Mouse (Mus musculus) hindbrain, embryonic 13.5 days (tissue): ENCODE measurements around the gene Tprn. TPM values are rescaled to one million over a fixed set of nuclear protein-coding genes. Genes with fewer than 3 reads are reported as not detected.

Experiments
- ATAC-seq: fragments of 200-750 bp; cut with Nextera tagmentation; 2 replicates; pipeline ENCODE4 v1.8.0; 2017; ENCODE audit warnings: moderate TSS enrichment; ENCODE audit not compliant: low FRiP score
- H3K27ac ChIP-seq: fragments of 300-500 bp; sonication (generic); 2 replicates; pipeline ENCODE4 v1.5.1; 2015; ENCODE audit warnings: inconsistent platforms, mild to moderate bottlenecking, moderate library complexity
- H3K27me3 ChIP-seq: fragments of 300-500 bp; sonication (generic); 2 replicates; pipeline ENCODE4 v1.6.1; 2015; ENCODE audit warnings: mild to moderate bottlenecking, inconsistent platforms
- H3K36me3 ChIP-seq: fragments of 300-500 bp; sonication (generic); 2 replicates; pipeline ENCODE4 v1.6.1; 2015; ENCODE audit warnings: mild to moderate bottlenecking, inconsistent platforms
- H3K4me1 ChIP-seq: fragments of 300-500 bp; sonication (generic); replicated peaks from 2 replicates; pipeline ENCODE4 v1.6.1; 2015; ENCODE audit warnings: inconsistent platforms
- H3K4me2 ChIP-seq: fragments of 300-500 bp; sonication (generic); 2 replicates; pipeline ENCODE4 v1.6.1; 2015; ENCODE audit warnings: inconsistent platforms, mild to moderate bottlenecking, moderate library complexity
- H3K4me3 ChIP-seq: fragments of 300-500 bp; sonication (generic); 2 replicates; pipeline ENCODE4 v1.5.1; 2015; ENCODE audit warnings: mild to moderate bottlenecking, inconsistent platforms
- H3K9ac ChIP-seq: fragments of 300-500 bp; sonication (generic); 2 replicates; pipeline ENCODE4 v1.6.1; 2015; ENCODE audit warnings: mild to moderate bottlenecking, inconsistent platforms
- H3K9me3 ChIP-seq: fragments of 300-500 bp; sonication (generic); 2 replicates; pipeline ENCODE4 v1.6.1; 2016; ENCODE audit warnings: inconsistent platforms
- WGBS: fragments of 180-500 bp; shearing (Covaris S2); methylation state at CpG from one replicate; pipeline ENCODE4 v1.1.7; 2015; 5-methylcytosine and 5-hydroxymethylcytosine counted together
- polyA plus RNA-seq: library from polyadenylated mRNA; unstranded; fragments of >200 nt; fragmentation: Nextera tagmentation; extraction: Ambion mirVana; gene quantifications from 2 replicates; pipeline ENCODE4 v1.2.1, GENCODE M21; 2015

The Tprn gene
- polyA plus RNA-seq, 1 experiment from 2014 or later, result 17.6 TPM

DNA sequence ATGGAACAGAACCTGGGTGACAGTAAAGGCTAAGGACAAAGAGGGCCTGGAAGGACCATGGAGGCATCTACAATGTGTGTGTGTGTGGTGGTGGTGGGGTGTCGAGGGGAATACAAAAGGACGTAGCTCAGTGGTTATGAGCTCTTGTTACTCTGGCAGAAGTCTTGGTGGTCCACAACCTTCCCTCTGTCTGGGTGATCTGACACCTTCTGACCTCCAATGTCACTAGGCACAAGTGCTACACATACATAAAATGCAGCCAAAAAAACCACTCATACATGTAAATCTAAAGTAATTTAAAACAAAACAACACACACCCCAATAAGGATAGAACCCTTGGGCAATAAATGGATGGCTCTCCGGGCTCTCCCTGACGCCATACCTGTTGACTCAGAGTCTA is 35.0 kb upstream of the Tprn start:
- WGBS, result 88% methylated on average over 4 of the region's 4 CpGs
- no peaks in the 10 kb centered on the region for H3K9me3 ChIP-seq
- no peak overlapping the region for H3K4me3 ChIP-seq
- H3K27ac ChIP-seq, result no peak overlapping the region
- ATAC-seq, result no peak
- peaks cover 25% of the 10 kb centered on the region for H3K4me1 ChIP-seq
- H3K9ac ChIP-seq, result no peak overlapping the region
- no peak overlapping the region for H3K4me2 ChIP-seq
- peaks cover 17% of the 10 kb centered on the region; the same call in 1 of the 2 replicates for H3K27me3 ChIP-seq
- H3K36me3 ChIP-seq, result no peaks in the 10 kb centered on the region

GRCm38 (mm10) chr2:25228431-25228889 is 34.0 kb upstream of the Tprn start:
- peak overlapping the region; percentile 53; the same call in 1 of the 2 replicates for H3K9ac ChIP-seq
- peak overlapping the region; percentile 72 for H3K27ac ChIP-seq
- no peak for ATAC-seq
- H3K4me3 ChIP-seq, result peak overlapping the region; percentile 23
- no peaks in the 10 kb centered on the region for H3K9me3 ChIP-seq
- H3K4me1 ChIP-seq, result peaks cover 20% of the 10 kb centered on the region
- WGBS, result under 1% methylated on average over 7 of the region's 7 CpGs
- H3K36me3 ChIP-seq, result no peaks in the 10 kb centered on the region
- peak overlapping the region; percentile 42 for H3K4me2 ChIP-seq
- peaks cover 17% of the 10 kb centered on the region; the same call in 1 of the 2 replicates for H3K27me3 ChIP-seq

DNA sequence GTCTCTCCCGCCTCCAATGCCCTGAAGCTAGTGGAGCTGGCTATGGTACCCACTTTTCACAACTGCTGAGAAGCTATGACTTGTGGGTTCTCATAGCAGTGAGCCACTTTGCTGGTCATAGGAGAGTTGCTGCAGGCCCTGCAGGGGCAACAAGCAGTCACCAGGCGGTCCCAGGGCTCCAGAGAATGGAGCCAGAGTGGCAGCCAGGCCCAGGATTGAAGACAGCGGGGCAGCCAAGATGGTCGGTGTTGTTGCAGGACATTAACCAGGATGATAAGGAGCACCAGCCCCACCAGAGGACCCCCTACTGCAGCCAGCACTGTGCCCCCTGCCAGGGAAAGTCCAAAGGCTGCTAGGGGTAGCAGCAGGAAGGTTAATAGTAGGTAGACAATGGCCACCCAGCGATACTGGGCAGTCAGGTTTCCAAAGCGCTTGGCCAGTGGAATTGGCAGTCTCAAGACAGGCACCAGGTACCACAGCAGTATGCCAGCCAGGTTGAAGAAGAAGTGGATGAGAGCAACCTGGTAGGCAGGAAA is 33.4 kb upstream of the Tprn start:
- Histone ChIP-seq H3K27ac (0 out of 2 replicates have a peak overlapping the region, but pooled peaks have one; percentile 72), H3K9ac (no peak overlapping the region), H3K4me2 (peak overlapping the region; percentile 42), H3K9me3 (no peaks in the 10 kb centered on the region), H3K4me1 (peaks cover 16% of the 10 kb centered on the region), H3K36me3 (no peaks in the 10 kb centered on the region), H3K4me3 (no peak overlapping the region; the same call in 1 of the 2 replicates), H3K27me3 (peaks cover 19% of the 10 kb centered on the region; the same call in 1 of the 2 replicates)
- WGBS, result 68% methylated on average over 6 of the region's 6 CpGs
- ATAC-seq, result no peak

- ATAC-seq, result no peak
- Histone ChIP-seq H3K4me2 (no peak overlapping the region), H3K9me3 (no peaks in the 10 kb centered on the region), H3K9ac (no peak overlapping the region), H3K36me3 (no peaks in the 10 kb centered on the region), H3K4me3 (no peak overlapping the region), H3K4me1 (peaks cover 16% of the 10 kb centered on the region), H3K27me3 (peaks cover 24% of the 10 kb centered on the region), H3K27ac (no peak overlapping the region)
- WGBS, result 82% methylated on average over 5 of the region's 5 CpGs
These were observed 32.8 kb upstream of the Tprn start for GRCm38 (mm10) chr2:25229582-25229981.

DNA sequence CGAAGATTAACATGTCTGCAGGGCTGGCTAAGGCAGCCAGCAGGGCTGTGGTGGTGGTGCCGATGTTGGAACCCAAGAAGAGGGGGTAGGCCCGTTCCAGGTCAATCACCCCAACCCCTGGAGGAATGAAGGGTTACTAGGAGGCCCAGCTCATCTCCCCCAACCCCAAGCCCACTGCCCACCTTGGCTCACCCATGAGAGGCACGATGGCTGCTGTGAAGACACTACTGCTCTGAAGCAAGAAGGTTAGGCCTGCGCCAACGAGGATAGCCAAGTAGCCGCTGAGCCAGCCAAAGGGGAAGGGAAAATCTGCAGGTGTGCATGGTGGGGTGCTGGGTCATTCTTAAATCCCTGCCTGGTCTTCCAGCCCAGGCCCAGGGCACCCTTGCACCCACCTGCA is 31.8 kb upstream of the Tprn start:
- ATAC-seq, result no peak
- peaks cover 12% of the 10 kb centered on the region for H3K4me1 ChIP-seq
- no peak overlapping the region for H3K9ac ChIP-seq
- WGBS, result 91% methylated on average over 7 of the region's 7 CpGs
- H3K4me2 ChIP-seq, result no peak overlapping the region
- no peaks in the 10 kb centered on the region for H3K36me3 ChIP-seq
- H3K4me3 ChIP-seq, result no peak overlapping the region
- no peaks in the 10 kb centered on the region for H3K9me3 ChIP-seq
- H3K27ac ChIP-seq, result no peak overlapping the region
- H3K27me3 ChIP-seq, result peaks cover 33% of the 10 kb centered on the region

DNA sequence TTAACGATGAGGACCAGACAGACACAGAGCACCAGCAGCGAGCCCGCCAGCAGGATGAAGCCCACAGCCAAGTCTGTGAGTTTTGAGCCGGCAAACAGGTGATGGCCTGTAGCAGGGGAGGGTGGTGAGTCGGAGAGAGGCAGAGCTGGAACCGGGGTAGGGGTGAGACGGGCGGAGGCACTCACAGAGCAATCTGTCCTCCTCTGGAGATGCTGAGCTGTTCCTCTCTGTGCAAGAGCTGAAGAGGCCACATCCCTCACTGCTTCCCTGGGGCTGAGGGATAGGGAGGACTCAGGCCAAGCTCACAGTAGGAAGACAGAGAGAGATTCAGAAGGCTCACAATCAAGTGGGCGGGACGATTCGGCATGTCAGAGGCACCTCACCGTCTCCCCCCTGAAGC is 31.4 kb upstream of the Tprn start:
- H3K4me3 ChIP-seq, result no peak overlapping the region
- no peak overlapping the region for H3K9ac ChIP-seq
- H3K27ac ChIP-seq, result no peak overlapping the region
- H3K9me3 ChIP-seq, result no peaks in the 10 kb centered on the region
- 57% methylated on average over 12 of the region's 12 CpGs for WGBS
- no peaks in the 10 kb centered on the region for H3K36me3 ChIP-seq
- peaks cover 8% of the 10 kb centered on the region for H3K4me1 ChIP-seq
- ATAC-seq, result no peak
- no peak overlapping the region for H3K4me2 ChIP-seq
- H3K27me3 ChIP-seq, result peaks cover 37% of the 10 kb centered on the region

GRCm38 (mm10) chr2:25233421-25233820 is 29.0 kb upstream of the Tprn start:
- H3K4me3 ChIP-seq, result no peak overlapping the region
- WGBS, result 79% methylated on average over 4 of the region's 4 CpGs
- H3K4me1 ChIP-seq, result peaks cover 7% of the 10 kb centered on the region
- ATAC-seq, result no peak
- peaks cover 59% of the 10 kb centered on the region for H3K27me3 ChIP-seq
- H3K4me2 ChIP-seq, result no peak overlapping the region
- H3K9me3 ChIP-seq, result no peaks in the 10 kb centered on the region
- no peaks in the 10 kb centered on the region for H3K36me3 ChIP-seq
- no peak overlapping the region for H3K27ac ChIP-seq
- no peak overlapping the region for H3K9ac ChIP-seq

GRCm38 (mm10) chr2:25234050-25234449 is 28.4 kb upstream of the Tprn start, which contains the start of gene Slc34a3:
Slc34a3 (minus strand) TSS chr2:25234364.
- peaks cover 2% of the 10 kb centered on the region for H3K4me1 ChIP-seq
- 83% methylated on average over 3 of the region's 3 CpGs for WGBS

GRCm38 (mm10) chr2:25234551-25235220 is 27.7 kb upstream of the Tprn start:
- no peaks in the 10 kb centered on the region for H3K36me3 ChIP-seq
- no peak overlapping the region for H3K27ac ChIP-seq
- ATAC-seq, result no peak
- 78% methylated on average over 5 of the region's 5 CpGs for WGBS
- H3K27me3 ChIP-seq, result peaks cover 64% of the 10 kb centered on the region
- H3K4me3 ChIP-seq, result no peak overlapping the region
- H3K9me3 ChIP-seq, result no peaks in the 10 kb centered on the region
- H3K4me2 ChIP-seq, result no peak overlapping the region
- no peaks in the 10 kb centered on the region for H3K4me1 ChIP-seq
- H3K9ac ChIP-seq, result no peak overlapping the region

More at GRCm38 (mm10) chr2:25234050-25234449, 28.4 kb upstream of the Tprn start, which contains the start of gene Slc34a3:
- Histone ChIP-seq H3K36me3 (no peaks in the 10 kb centered on the region), H3K9me3 (no peaks in the 10 kb centered on the region), H3K27me3 (peaks cover 61% of the 10 kb centered on the region), H3K27ac (no peak within 1 kb of the TSS), H3K4me2 (no peak within 1 kb of the TSS), H3K9ac (no peak within 1 kb of the TSS), H3K4me3 (no peak within 1 kb of the TSS)
- ATAC-seq, result no peak

DNA sequence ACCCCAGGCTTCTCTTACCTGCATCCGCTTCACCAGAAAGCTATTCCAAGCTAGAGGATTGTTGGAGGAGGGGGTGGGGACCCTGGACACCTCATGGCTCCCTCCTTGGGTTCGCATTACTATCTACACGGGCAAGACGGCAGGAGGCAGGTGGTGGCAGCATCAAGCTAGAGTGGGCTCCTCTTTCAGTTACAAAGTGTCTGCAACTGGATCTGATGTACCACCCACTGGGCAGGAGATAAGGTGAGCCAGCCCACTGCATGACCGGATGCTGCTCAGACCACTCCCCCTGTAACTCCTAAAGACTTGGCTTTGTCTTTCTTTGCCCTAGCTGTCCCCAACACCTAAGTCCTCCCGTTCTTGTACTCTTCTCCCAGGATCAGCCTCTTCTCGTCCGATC is 25.8 kb upstream of the Tprn start, which contains the start of gene Rnf224:
TSS of gene Rnf224 (minus strand) at position 174 of the 400 bp plus-strand sequence.
- H3K27ac ChIP-seq, result no peak within 1 kb of the TSS
- no peak for ATAC-seq
- H3K9me3 ChIP-seq, result no peaks in the 10 kb centered on the region
- H3K4me1 ChIP-seq, result peaks cover 14% of the 10 kb centered on the region
- peaks cover 52% of the 10 kb centered on the region for H3K27me3 ChIP-seq
- no peak within 1 kb of the TSS for H3K4me2 ChIP-seq
- H3K4me3 ChIP-seq, result no peak within 1 kb of the TSS
- WGBS, result 43% methylated on average over 8 of the region's 8 CpGs
- H3K9ac ChIP-seq, result no peak within 1 kb of the TSS
- no peaks in the 10 kb centered on the region for H3K36me3 ChIP-seq

DNA sequence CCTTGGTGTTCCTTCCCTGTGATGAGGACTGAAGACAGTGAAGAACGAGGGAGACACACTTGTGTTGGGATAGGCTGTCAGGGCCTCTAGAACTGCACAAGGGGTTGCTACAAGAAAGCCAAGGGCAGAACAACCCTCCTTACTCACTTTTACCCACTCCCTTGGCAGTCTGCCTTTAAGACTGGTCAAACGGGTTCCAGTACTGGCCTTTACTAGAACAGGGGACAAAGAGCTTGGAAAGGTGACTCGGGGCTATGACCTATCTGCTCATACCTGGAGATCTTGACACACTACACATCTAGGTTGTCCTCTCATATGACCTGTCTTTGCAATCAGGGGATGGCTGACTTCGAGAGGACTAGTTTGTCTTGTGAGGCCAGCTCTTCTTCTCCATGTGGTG is 24.9 kb upstream of the Tprn start:
- Histone ChIP-seq H3K9me3 (no peaks in the 10 kb centered on the region), H3K36me3 (no peaks in the 10 kb centered on the region), H3K4me1 (peaks cover 23% of the 10 kb centered on the region), H3K27ac (no peak overlapping the region), H3K27me3 (peaks cover 49% of the 10 kb centered on the region), H3K4me2 (no peak overlapping the region), H3K9ac (no peak overlapping the region), H3K4me3 (no peak overlapping the region)
- no peak for ATAC-seq
- 74% methylated on average over 4 of the region's 4 CpGs for WGBS

DNA sequence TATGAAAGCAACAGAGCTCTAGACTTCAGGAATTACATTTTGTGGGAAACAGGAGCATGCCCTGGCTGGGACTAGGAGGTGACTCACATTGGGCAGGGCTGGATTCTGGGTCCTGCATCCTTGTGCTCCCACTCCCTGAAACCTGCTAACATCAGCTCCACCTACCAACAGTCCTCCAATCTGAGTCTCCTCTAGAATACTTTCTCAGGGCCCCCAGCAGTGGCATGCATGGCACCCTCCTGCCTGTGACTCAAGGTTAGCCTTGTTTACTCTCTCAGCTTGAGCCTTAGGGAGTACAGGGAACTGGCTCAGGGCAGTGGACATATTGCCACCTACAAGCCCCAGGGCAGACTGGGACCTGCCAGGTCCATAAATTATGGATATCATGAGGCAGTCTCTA is 24.3 kb upstream of the Tprn start:
- H3K4me2 ChIP-seq, result no peak overlapping the region
- peaks cover 29% of the 10 kb centered on the region for H3K4me1 ChIP-seq
- H3K27me3 ChIP-seq, result peaks cover 52% of the 10 kb centered on the region
- H3K27ac ChIP-seq, result no peak overlapping the region
- no peaks in the 10 kb centered on the region for H3K36me3 ChIP-seq
- no peaks in the 10 kb centered on the region for H3K9me3 ChIP-seq
- no peak overlapping the region for H3K9ac ChIP-seq
- ATAC-seq, result no peak
- no peak overlapping the region for H3K4me3 ChIP-seq

DNA sequence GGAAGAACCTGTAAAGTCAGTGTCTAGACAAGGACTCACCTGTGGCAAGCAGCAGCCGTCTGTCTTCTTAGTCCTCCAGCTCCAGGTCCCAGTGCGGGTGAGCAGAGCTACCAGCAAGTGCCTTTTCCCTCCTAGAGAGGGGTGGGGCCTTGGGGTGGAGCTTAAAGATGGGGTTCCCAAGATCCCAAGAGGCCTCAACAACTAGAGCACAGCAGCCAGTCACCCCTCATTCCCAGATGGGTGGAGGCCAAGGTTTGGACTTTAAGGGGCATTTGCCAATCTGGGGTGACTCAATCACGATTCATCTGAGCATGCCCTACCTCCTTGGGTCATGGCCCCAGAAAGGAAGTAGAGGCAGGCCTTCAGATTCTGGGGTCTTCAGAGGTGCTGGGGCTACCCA is 22.7 kb upstream of the Tprn start:
- H3K27ac ChIP-seq, result no peak overlapping the region
- peaks cover 7% of the 10 kb centered on the region; the same call in 1 of the 2 replicates for H3K36me3 ChIP-seq
- no peaks in the 10 kb centered on the region for H3K9me3 ChIP-seq
- no peak for ATAC-seq
- no peak overlapping the region for H3K9ac ChIP-seq
- H3K4me1 ChIP-seq, result peaks cover 42% of the 10 kb centered on the region
- H3K4me3 ChIP-seq, result no peak overlapping the region
- WGBS, result 89% methylated on average over 3 of the region's 3 CpGs
- H3K27me3 ChIP-seq, result peaks cover 43% of the 10 kb centered on the region
- H3K4me2 ChIP-seq, result no peak overlapping the region
